Mouse (Mus musculus) heart, adult 11 months (tissue): ENCODE data around the gene Itpripl2.

Experiments used
- DNase-seq: peaks from one replicate; pipeline ENCODE4 v3.0.0; 2022

The Itpripl2 gene

GRCm38 (mm10) chr7:118491431-118492147 lies at the start of gene Itpripl2:
Gene Itpripl2, minus strand, starts transcription at chr7:118491975.
- peak; percentile 100 for DNase-seq

GRCm38 (mm10) chr7:118535076-118535475 lies 43.3 kb upstream of the Itpripl2 start:
- no peak for DNase-seq

- DNase-seq, result no peak
Measured at GRCm38 (mm10) chr7:118534326-118534725, 42.6 kb upstream of the Itpripl2 start.

GRCm38 (mm10) chr7:118533178-118533578 lies 41.4 kb upstream of the Itpripl2 start, which contains the start of gene Coq7:
Gene Coq7, minus strand, starts transcription at chr7:118533356.
- DNase-seq, result peak; percentile 100

- DNase-seq, result peak; percentile 100
Measured at GRCm38 (mm10) chr7:118532519-118533177, 40.9 kb upstream of the Itpripl2 start.

GRCm38 (mm10) chr7:118526967-118527366 lies 35.2 kb upstream of the Itpripl2 start:
- no peak for DNase-seq

- DNase-seq, result no peak
Measured at GRCm38 (mm10) chr7:118522077-118522476, 30.3 kb upstream of the Itpripl2 start.

- no peak for DNase-seq
Measured at GRCm38 (mm10) chr7:118519661-118520060, 27.9 kb upstream of the Itpripl2 start.

GRCm38 (mm10) chr7:118518687-118519086 lies 26.9 kb upstream of the Itpripl2 start:
- DNase-seq, result peak; percentile 95

GRCm38 (mm10) chr7:118517819-118518218 lies 26.0 kb upstream of the Itpripl2 start:
- no peak for DNase-seq

GRCm38 (mm10) chr7:118508556-118508955 lies 16.8 kb upstream of the Itpripl2 start:
- no peak for DNase-seq

GRCm38 (mm10) chr7:118503844-118504243 lies 12.1 kb upstream of the Itpripl2 start:
- DNase-seq, result peak; percentile 95

GRCm38 (mm10) chr7:118502333-118502732 lies 10.6 kb upstream of the Itpripl2 start:
- DNase-seq, result no peak

GRCm38 (mm10) chr7:118499784-118500435 lies 8.1 kb upstream of the Itpripl2 start:
- no peak for DNase-seq

GRCm38 (mm10) chr7:118498984-118499783 lies 7.4 kb upstream of the Itpripl2 start:
- peak; percentile 88 for DNase-seq

- no peak for DNase-seq
Measured at GRCm38 (mm10) chr7:118494892-118495579, 3.3 kb upstream of the Itpripl2 start.

GRCm38 (mm10) chr7:118493892-118494291 lies 2.1 kb upstream of the Itpripl2 start:
- DNase-seq, result no peak

GRCm38 (mm10) chr7:118490666-118491430 lies 927 bp downstream of the Itpripl2 start:
- peak; percentile 95 for DNase-seq

- DNase-seq, result peak; percentile 94
Measured at GRCm38 (mm10) chr7:118489706-118490665, 1.8 kb downstream of the Itpripl2 start.

GRCm38 (mm10) chr7:118488060-118488664 lies 3.6 kb downstream of the Itpripl2 start:
- peak; percentile 93 for DNase-seq
